Mouse (Mus musculus): ENCODE measurements around the gene Foxd4.

DNA sequence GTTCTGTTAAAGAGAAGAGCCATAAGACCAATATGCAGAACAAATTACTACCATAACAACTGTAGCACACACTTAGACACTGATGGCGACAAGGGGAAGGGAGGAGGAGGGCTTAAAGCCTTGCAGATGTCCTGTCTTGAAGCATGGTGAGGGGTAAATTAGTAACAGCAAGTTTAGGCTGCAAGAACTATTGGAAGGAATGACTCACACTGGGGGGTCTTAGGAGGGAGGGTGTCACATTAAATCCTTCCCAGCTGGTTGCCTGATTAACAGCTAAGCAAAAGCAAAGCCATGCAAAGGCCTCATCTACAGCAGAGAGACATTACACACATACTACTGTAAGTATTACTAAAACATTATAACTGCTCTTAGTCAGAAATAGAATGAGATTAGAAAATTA lies 28.0 kb upstream of the Foxd4 start:
- TF ChIP-seq CTCF (IDR thresholded peaks at IDR 0.05 in 2 of 3, conservative IDR thresholded peaks at IDR 0.05 in 1 of 3; ENCODE audit: control insufficient read depth in 1 of 3, insufficient read depth in 1 of 3, low read depth in 2 of 3, low read length in 3 of 3, poor library complexity in 1 of 3, severe bottlenecking in 1 of 3) (no peak), MAX (IDR thresholded peaks at IDR 0.05; ENCODE audit: low read length) (no peak), HCFC1 (IDR thresholded peaks at IDR 0.05; ENCODE audit: low read depth, low read length) (no peak), CHD1 (IDR thresholded peaks at IDR 0.05; ENCODE audit: low read depth, low read length) (no peak), MAFK (IDR thresholded peaks at IDR 0.05; ENCODE audit: borderline replicate concordance, low read depth, low read length) (no peak), JUND (IDR thresholded peaks at IDR 0.05; ENCODE audit: low read depth, low read length) (no peak), TCF12 (IDR thresholded peaks at IDR 0.05; ENCODE audit: low read depth, low read length) (no peak), SMC3 (IDR thresholded peaks at IDR 0.05; ENCODE audit: low read depth, low read length) (no peak), ZMIZ1 (IDR thresholded peaks at IDR 0.05; ENCODE audit: low read depth, low read length) (no peak), ETS1 (IDR thresholded peaks at IDR 0.05; ENCODE audit: low read depth, low read length) (no peak), KAT2A (conservative IDR thresholded peaks at IDR 0.05; ENCODE audit: low read depth, low read length) (no peak), POLR2AphosphoS5 (IDR thresholded peaks at IDR 0.05; ENCODE audit: borderline replicate concordance, low read depth, low read length) (no peak)
